Mouse (Mus musculus) thymus, adult 2 months (tissue): Measurements from ENCODE around the gene Gm5134.

ENCODE experiments used
- CTCF ChIP-seq: fragments of 200-500 bp; IDR thresholded peaks from 2 replicates; pipeline ENCODE4 v1.5.1; 2012; ENCODE audit warnings: mild to moderate bottlenecking, control low read depth, low read length, moderate library complexity, borderline replicate concordance; ENCODE audit not compliant: control insufficient read depth, poor library complexity, insufficient read depth; ENCODE audit errors: extremely low read depth
- POLR2A ChIP-seq: fragments of 200-500 bp; IDR thresholded peaks from 2 replicates; pipeline ENCODE4 v1.6.1; 2012; ENCODE audit warnings: mild to moderate bottlenecking, low read length, control low read depth, moderate library complexity; ENCODE audit not compliant: control insufficient read depth, poor library complexity, insufficient read depth; ENCODE audit errors: extremely low read depth

GRCm38 (mm10) chr10:75950791-75951210 lies 3.5 kb upstream of the Gm5134 start:
- no peak for TF ChIP-seq CTCF
- no peak for TF ChIP-seq POLR2A
